Mouse (Mus musculus): ENCODE measurements at regions not wholly inside any gene's neighbourhood (a gene's known extent, or its start where the extent isn't known, plus 50 kb on each side); places are given as distances from the start of the nearest gene placed in this dataset.
A peak's percentile ranks its signal among the peaks of the same experiment; 100 is the strongest.
"Not testable (repeated sequence)": the region's sequence is repeated elsewhere in the genome, so short reads cannot be mapped to it uniquely, and the experiment has no call there.

- DNase-seq (ENCODE audit: low spot score in 2 of 2): no peak
These were observed 216.1 kb downstream of the Bcl11a start for GRCm38 (mm10) chr11:24293860-24294531.

GRCm38 (mm10) chr11:24296893-24297624, 219.2 kb downstream of the Bcl11a start:
- DNase-seq (ENCODE audit: low spot score in 2 of 2): no peak

GRCm38 (mm10) chr11:24297763-24298162, 219.9 kb downstream of the Bcl11a start:
- DNase-seq (ENCODE audit: low spot score in 2 of 2): no peak

- DNase-seq (ENCODE audit: low spot score in 2 of 2): no peak
These were observed 222.5 kb downstream of the Bcl11a start for GRCm38 (mm10) chr11:24300351-24300750.

GRCm38 (mm10) chr11:24301201-24301600, 223.3 kb downstream of the Bcl11a start:
- DNase-seq (ENCODE audit: low spot score in 2 of 2): no peak

GRCm38 (mm10) chr11:24305145-24305553, 227.3 kb downstream of the Bcl11a start:
- DNase-seq (ENCODE audit: low spot score in 2 of 2): no peak

- no peak for DNase-seq (ENCODE audit: low spot score in 2 of 2)
These were observed 227.8 kb downstream of the Bcl11a start for GRCm38 (mm10) chr11:24305691-24306090.

GRCm38 (mm10) chr11:24306101-24306500, 228.2 kb downstream of the Bcl11a start:
- no peak for DNase-seq (ENCODE audit: low spot score in 2 of 2)

- DNase-seq (ENCODE audit: low spot score in 2 of 2): no peak
These were observed 229.9 kb downstream of the Bcl11a start for GRCm38 (mm10) chr11:24307601-24308252.

GRCm38 (mm10) chr11:24308253-24308633, 230.4 kb downstream of the Bcl11a start:
- DNase-seq (ENCODE audit: low spot score in 2 of 2): no peak

- DNase-seq (ENCODE audit: low spot score in 2 of 2): no peak
These were observed 236.2 kb downstream of the Bcl11a start for GRCm38 (mm10) chr11:24314046-24314445.

- no peak for DNase-seq (ENCODE audit: low spot score in 2 of 2)
These were observed 237.7 kb downstream of the Bcl11a start for GRCm38 (mm10) chr11:24315582-24315981.

GRCm38 (mm10) chr11:24316198-24316597, 238.3 kb downstream of the Bcl11a start:
- DNase-seq (ENCODE audit: low spot score in 2 of 2): peak; percentile 29 to 32

GRCm38 (mm10) chr11:24317989-24318735, 240.3 kb downstream of the Bcl11a start:
- DNase-seq (ENCODE audit: low spot score in 2 of 2): no peak

GRCm38 (mm10) chr11:24319222-24319621, 241.4 kb downstream of the Bcl11a start:
- no peak for DNase-seq (ENCODE audit: low spot score in 2 of 2)

GRCm38 (mm10) chr11:24322412-24322811, 244.6 kb downstream of the Bcl11a start:
- DNase-seq (ENCODE audit: low spot score in 2 of 2): not testable (repeated sequence)

GRCm38 (mm10) chr11:24328481-24328880, 250.6 kb downstream of the Bcl11a start:
- no peak for DNase-seq (ENCODE audit: low spot score in 2 of 2)

GRCm38 (mm10) chr11:24330366-24331124, 252.7 kb downstream of the Bcl11a start:
- DNase-seq (ENCODE audit: low spot score in 2 of 2): no peak

- no peak for DNase-seq (ENCODE audit: low spot score in 2 of 2)
These were observed 254.4 kb downstream of the Bcl11a start for GRCm38 (mm10) chr11:24332241-24332640.

GRCm38 (mm10) chr11:24333111-24333510, 255.3 kb downstream of the Bcl11a start:
- DNase-seq (ENCODE audit: low spot score in 2 of 2): no peak

GRCm38 (mm10) chr11:24335256-24335655, 257.4 kb downstream of the Bcl11a start:
- DNase-seq (ENCODE audit: low spot score in 2 of 2): no peak
